Mouse (Mus musculus) intestine, postnatal 0 days (tissue): ENCODE results near the gene Tapbpl. TPM values are rescaled to one million over a fixed set of nuclear protein-coding genes. Genes with fewer than 3 reads are reported as not detected.
A peak's percentile ranks its signal among the peaks of the same experiment; 100 is the strongest.

Experiments used
- ATAC-seq: fragments of 200-750 bp; cut with Nextera tagmentation; 2 replicates; pipeline ENCODE4 v1.8.0; 2017; ENCODE audit warnings: mild to moderate bottlenecking, moderate TSS enrichment, moderate library complexity
- H3K27ac ChIP-seq: fragments of 300-500 bp; sonication (generic); 2 replicates; pipeline ENCODE4 v1.5.1; 2014; ENCODE audit warnings: mild to moderate bottlenecking, low read depth, low read length, moderate library complexity
- H3K27me3 ChIP-seq: fragments of 300-500 bp; sonication (generic); replicated peaks from 2 replicates; pipeline ENCODE4 v1.6.1; 2014; ENCODE audit warnings: low read length, mixed read lengths; ENCODE audit not compliant: control insufficient read depth, insufficient read depth
- H3K36me3 ChIP-seq: fragments of 300-500 bp; sonication (generic); 2 replicates; pipeline ENCODE4 v1.6.1; 2014; ENCODE audit warnings: mild to moderate bottlenecking, moderate library complexity; ENCODE audit not compliant: control insufficient read depth, insufficient read depth
- H3K4me1 ChIP-seq: fragments of 300-500 bp; sonication (generic); replicated peaks from 2 replicates; pipeline ENCODE4 v1.6.1; 2014; ENCODE audit warnings: antibody characterized with exemption, low read length, mixed read lengths; ENCODE audit not compliant: control insufficient read depth, insufficient read depth
- H3K4me2 ChIP-seq: fragments of 300-500 bp; sonication (generic); replicated peaks from 2 replicates; pipeline ENCODE4 v1.6.1; 2014; ENCODE audit warnings: low read depth, mild to moderate bottlenecking, moderate library complexity
- H3K4me3 ChIP-seq: fragments of 300-500 bp; sonication (generic); 2 replicates; pipeline ENCODE4 v1.5.1; 2014; ENCODE audit warnings: low read depth, low read length
- H3K9ac ChIP-seq: fragments of 300-500 bp; sonication (generic); 2 replicates; pipeline ENCODE4 v1.6.1; 2014; ENCODE audit warnings: mild to moderate bottlenecking, low read depth, low read length
- H3K9me3 ChIP-seq: fragments of 300-500 bp; sonication (generic); 2 replicates; pipeline ENCODE4 v1.6.1; 2016; ENCODE audit warnings: mixed run types; ENCODE audit not compliant: control insufficient read depth
- CTCF ChIP-seq: sonication (generic); IDR thresholded peaks from 2 replicates; pipeline ENCODE4 v1.5.1; 2016; ENCODE audit warnings: low read depth, mild to moderate bottlenecking, control low read depth, antibody characterized with exemption, moderate library complexity
- WGBS: fragments of 180-500 bp; shearing (Covaris S2); extraction: QIAGEN DNeasy Blood & Tissue Kit; methylation state at CpG from one replicate; pipeline ENCODE4 v1.1.7; 2014; 5-methylcytosine and 5-hydroxymethylcytosine counted together
- microRNA-seq: library from miRNA; unstranded; fragments of <30 nt; microRNA quantifications from one replicate; pipeline ENCODE4, GENCODE M21; 2016
- polyA plus RNA-seq: library from polyadenylated mRNA; unstranded; fragments of >200 nt; fragmentation: Nextera tagmentation; extraction: Ambion mirVana; gene quantifications from 2 replicates; pipeline ENCODE4 v1.2.1, GENCODE M21; 2015

Tapbpl gene
- polyA plus RNA-seq, 1 experiment from 2014 or later, result 25.9 TPM

GRCm38 (mm10) chr6:125190816-125191215 is 40.8 kb downstream of the Tapbpl start:
- H3K4me1 ChIP-seq, result no peaks in the 10 kb centered on the region
- peak overlapping the region; percentile 71 for H3K4me3 ChIP-seq
- H3K27ac ChIP-seq, result no peak overlapping the region
- H3K36me3 ChIP-seq, result peaks cover 36% of the 10 kb centered on the region
- H3K9me3 ChIP-seq, result no peaks in the 10 kb centered on the region
- no peaks in the 10 kb centered on the region for H3K27me3 ChIP-seq
- ATAC-seq, result no peak
- peak overlapping the region; percentile 28 for H3K9ac ChIP-seq
- no peak for TF ChIP-seq CTCF
- H3K4me2 ChIP-seq, result peak overlapping the region; percentile 73

GRCm38 (mm10) chr6:125186203-125186602 is 45.5 kb downstream of the Tapbpl start:
- Histone ChIP-seq H3K36me3 (peaks cover 72% of the 10 kb centered on the region), H3K4me3 (no peak overlapping the region), H3K4me1 (no peaks in the 10 kb centered on the region), H3K9ac (no peak overlapping the region), H3K27ac (no peak overlapping the region), H3K27me3 (no peaks in the 10 kb centered on the region), H3K4me2 (no peak overlapping the region), H3K9me3 (no peaks in the 10 kb centered on the region)
- no peak for TF ChIP-seq CTCF
- 93% methylated on average over 10 of the region's 10 CpGs for WGBS
- no peak for ATAC-seq

GRCm38 (mm10) chr6:125182133-125182532 is 49.5 kb downstream of the Tapbpl start:
- no peak overlapping the region for H3K4me2 ChIP-seq
- WGBS, result 82% methylated on average over 5 of the region's 5 CpGs
- ATAC-seq, result no peak
- H3K36me3 ChIP-seq, result peaks cover 91% of the 10 kb centered on the region
- H3K27me3 ChIP-seq, result no peaks in the 10 kb centered on the region
- H3K4me3 ChIP-seq, result no peak overlapping the region
- H3K9me3 ChIP-seq, result no peaks in the 10 kb centered on the region
- TF ChIP-seq CTCF, result no peak
- no peak overlapping the region for H3K27ac ChIP-seq
- no peaks in the 10 kb centered on the region for H3K4me1 ChIP-seq
- H3K9ac ChIP-seq, result no peak overlapping the region

- H3K9ac ChIP-seq, result no peak overlapping the region
- no peak overlapping the region for H3K4me2 ChIP-seq
- no peak for ATAC-seq
- H3K9me3 ChIP-seq, result no peaks in the 10 kb centered on the region
- no peak for TF ChIP-seq CTCF
- no peaks in the 10 kb centered on the region for H3K27me3 ChIP-seq
- H3K27ac ChIP-seq, result no peak overlapping the region
- 90% methylated on average over 7 of the region's 7 CpGs for WGBS
- H3K4me1 ChIP-seq, result no peaks in the 10 kb centered on the region
- peaks cover 90% of the 10 kb centered on the region for H3K36me3 ChIP-seq
- H3K4me3 ChIP-seq, result no peak overlapping the region
Observed at GRCm38 (mm10) chr6:125179601-125180000, 52.1 kb downstream of the Tapbpl start.

GRCm38 (mm10) chr6:125175469-125175868 is 56.2 kb downstream of the Tapbpl start:
- WGBS, result 91% methylated on average over 5 of the region's 5 CpGs
- no peak overlapping the region for H3K4me3 ChIP-seq
- H3K36me3 ChIP-seq, result peaks cover 94% of the 10 kb centered on the region
- H3K9ac ChIP-seq, result no peak overlapping the region
- TF ChIP-seq CTCF, result no peak
- H3K4me1 ChIP-seq, result no peaks in the 10 kb centered on the region
- no peak overlapping the region for H3K27ac ChIP-seq
- no peaks in the 10 kb centered on the region for H3K9me3 ChIP-seq
- no peak overlapping the region for H3K4me2 ChIP-seq
- ATAC-seq, result no peak
- no peaks in the 10 kb centered on the region for H3K27me3 ChIP-seq

Small RNAs within 50 kb of the gene (microRNA-seq; reads per million reads assigned to microRNA genes)
- gene Mir3098 (0.82 reads per million), gene Mir8113 (not detected)

Other genes starting within 250 kb of the Tapbpl start
- gene Pianp, start 235.2 kb downstream of the Tapbpl start, polyA plus RNA-seq, result 1.8 and 2.1 TPM in 2 replicates
- 8.2 TPM in 2 replicates for gene Zfp384, start 222.7 kb downstream of the Tapbpl start, polyA plus RNA-seq
- 65.4 and 70.1 TPM in 2 replicates for gene Ing4, start 192.1 kb downstream of the Tapbpl start, polyA plus RNA-seq
- 3.1 and 4.1 TPM in 2 replicates for gene Acrbp, start 182.2 kb downstream of the Tapbpl start, polyA plus RNA-seq
- 9.2 and 9.9 TPM in 2 replicates for gene Lpar5, start 163.9 kb downstream of the Tapbpl start, polyA plus RNA-seq
- 30.7 and 34.2 TPM in 2 replicates for gene Chd4, start 135.9 kb downstream of the Tapbpl start, polyA plus RNA-seq
- gene Nop2, start 100.0 kb downstream of the Tapbpl start, polyA plus RNA-seq, result 21.9 and 22.6 TPM in 2 replicates
- gene Iffo1, start 86.6 kb downstream of the Tapbpl start, polyA plus RNA-seq, result 3.2 and 3.9 TPM in 2 replicates
- gene Gapdh, start 65.4 kb downstream of the Tapbpl start, polyA plus RNA-seq, result 1,338 and 1,629 TPM in 2 replicates
- 17.9 and 19.0 TPM in 2 replicates for gene Ncapd2, start 40.2 kb downstream of the Tapbpl start, polyA plus RNA-seq
- 270 and 282 TPM in 2 replicates for gene Mrpl51, start 40.1 kb downstream of the Tapbpl start, polyA plus RNA-seq
- 2.7 and 3.4 TPM in 2 replicates for gene Vamp1, start 16.3 kb downstream of the Tapbpl start, polyA plus RNA-seq
- 0.78 and 2.1 TPM in 2 replicates for gene Cd27, start 5.2 kb upstream of the Tapbpl start, polyA plus RNA-seq
- not detected in 2 replicates for gene Tuba3a, start 54.2 kb upstream of the Tapbpl start, polyA plus RNA-seq
- gene Ltbr, start 82.0 kb upstream of the Tapbpl start, polyA plus RNA-seq, result 104 and 110 TPM in 2 replicates
- gene Scnn1a, start 88.8 kb upstream of the Tapbpl start, polyA plus RNA-seq, result 16.9 and 19.0 TPM in 2 replicates
- gene Tnfrsf1a, start 117.5 kb upstream of the Tapbpl start, polyA plus RNA-seq, result 108 and 109 TPM in 2 replicates
- gene Plekhg6, start 148.9 kb upstream of the Tapbpl start, polyA plus RNA-seq, result 31.4 and 37.0 TPM in 2 replicates